Mouse (Mus musculus): ENCODE results near the gene Skor1.

Skor1 gene

DNA sequence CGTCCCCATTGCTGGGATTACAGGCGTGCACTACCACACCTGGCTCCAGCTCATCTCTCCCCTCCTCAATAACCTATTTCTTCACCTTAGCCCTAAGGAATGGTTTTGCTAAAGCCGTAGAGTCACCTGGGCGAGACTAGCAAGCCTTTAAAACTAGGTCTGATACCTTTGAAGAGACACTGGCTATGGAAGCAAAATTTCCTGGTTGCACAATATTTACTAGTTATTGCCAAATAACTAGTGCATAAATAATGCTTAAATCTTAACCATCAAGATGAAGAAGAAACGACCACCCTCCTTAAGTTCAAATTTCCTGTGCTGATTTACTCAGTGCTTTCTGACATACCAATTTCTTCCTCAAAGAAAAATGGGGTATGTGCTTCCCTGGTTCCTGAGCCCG lies 15.1 kb downstream of the Skor1 start:
- DNase-seq: peak in 1 of 2 experiments; percentile 24

DNA sequence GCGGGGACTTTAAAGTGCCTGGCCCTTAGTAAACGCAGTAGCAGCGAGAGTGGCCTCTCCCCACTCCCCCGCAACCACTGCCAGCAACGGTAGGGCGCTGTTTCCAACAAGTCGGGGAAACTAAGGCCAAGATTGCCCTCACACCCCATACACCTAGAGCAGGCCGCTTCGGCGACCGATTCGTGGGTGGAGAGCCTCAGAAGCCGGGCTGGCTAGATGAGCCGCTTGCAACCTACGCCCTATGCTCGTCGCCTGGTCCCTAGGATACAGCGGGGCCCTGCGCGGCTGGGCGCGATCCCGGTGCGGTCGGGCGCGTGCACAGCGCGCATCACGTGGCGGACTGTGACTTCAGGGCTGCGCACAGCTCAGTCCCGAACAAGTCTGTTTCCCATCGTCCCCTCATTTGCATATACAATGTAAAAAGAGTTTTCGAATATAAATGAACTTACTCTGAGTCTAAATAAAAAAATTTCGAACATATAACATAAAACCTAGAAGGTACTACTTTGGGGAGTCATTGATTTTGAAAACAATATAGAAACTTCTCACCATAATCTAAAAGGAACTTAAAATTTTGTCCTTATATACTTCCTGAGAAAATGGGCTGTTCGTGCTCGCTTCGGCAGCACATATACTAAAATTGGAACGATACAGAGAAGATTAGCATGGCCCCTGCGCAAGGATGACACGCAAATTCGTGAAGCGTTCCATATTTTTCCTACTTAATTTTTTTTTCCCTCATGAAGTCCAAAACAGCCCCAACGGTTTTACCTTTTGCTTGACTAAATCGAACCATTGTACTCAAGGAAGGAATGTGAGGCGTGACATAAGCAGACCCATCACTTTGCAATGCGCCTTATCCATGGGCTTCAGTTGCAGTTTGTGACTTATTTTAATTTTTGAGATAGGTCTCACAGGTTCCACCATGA lies 15.8 kb downstream of the Skor1 start:
- peak; percentile 93 to 97 for DNase-seq

- peak; percentile 66 to 72 for DNase-seq
Observed at GRCm38 (mm10) chr9:63131957-63132602, 16.7 kb downstream of the Skor1 start.

- no peak for DNase-seq
Observed at GRCm38 (mm10) chr9:63129641-63130041, 19.1 kb downstream of the Skor1 start.

DNA sequence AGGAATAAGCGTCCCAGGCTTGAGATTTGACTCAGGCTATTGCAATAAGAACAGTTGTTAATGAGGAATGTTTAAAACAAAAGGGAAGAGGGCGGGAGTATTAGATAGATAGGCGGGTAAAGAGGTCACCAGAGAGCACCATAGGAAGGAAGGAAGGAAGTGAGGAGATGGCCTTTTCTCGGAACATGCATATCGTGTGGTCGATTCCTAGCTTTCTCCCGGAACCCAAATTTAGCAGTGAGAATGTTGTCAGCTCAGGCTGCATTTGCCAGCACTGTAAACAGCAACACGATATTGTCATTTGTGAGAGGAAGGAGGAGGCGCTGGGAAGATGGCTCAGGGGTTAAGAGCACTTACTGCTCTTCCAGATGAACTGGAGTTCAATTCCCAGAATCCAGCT lies 24.2 kb downstream of the Skor1 start:
- DNase-seq: no peak

GRCm38 (mm10) chr9:63123451-63124438 lies 25.0 kb downstream of the Skor1 start:
- peak; percentile 93 for DNase-seq

GRCm38 (mm10) chr9:63122161-63122833 lies 26.5 kb downstream of the Skor1 start:
- DNase-seq: no peak

GRCm38 (mm10) chr9:63118385-63118784 lies 30.4 kb downstream of the Skor1 start:
- no peak for DNase-seq

DNA sequence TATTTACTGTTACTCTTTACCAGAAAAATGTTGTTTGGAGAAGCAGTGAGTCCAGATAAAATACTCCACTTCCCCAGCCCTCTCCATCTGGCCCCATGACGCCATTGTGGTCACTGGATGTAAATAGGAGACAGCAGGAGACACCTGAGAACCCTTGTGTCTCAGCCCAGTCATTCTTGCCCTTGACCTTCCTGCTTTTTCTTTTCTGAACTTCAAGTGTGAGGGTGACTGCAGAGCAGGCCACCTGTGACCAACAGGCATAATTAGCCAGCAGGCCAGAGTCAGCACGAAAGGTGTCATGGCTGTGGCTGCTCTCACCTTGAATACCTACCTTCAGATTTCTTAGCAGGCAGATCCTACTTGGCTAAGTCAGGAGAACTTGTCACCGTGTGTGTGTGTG lies 36.2 kb downstream of the Skor1 start:
- DNase-seq: no peak

DNA sequence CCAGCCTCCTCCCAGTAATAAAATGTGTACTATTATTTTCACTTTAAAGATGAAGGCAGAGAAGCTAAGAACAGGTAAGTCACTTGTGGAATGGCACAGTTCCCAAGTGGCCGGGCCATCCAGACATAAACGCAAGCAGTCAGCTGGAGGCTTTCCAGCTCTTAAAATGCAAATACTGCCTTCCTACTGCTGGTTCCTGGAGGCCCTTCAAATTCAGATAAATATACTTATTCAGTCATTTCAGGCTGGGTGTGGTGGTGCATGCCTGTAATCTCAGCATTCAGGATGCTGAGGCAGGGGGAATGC lies 39.0 kb downstream of the Skor1 start:
- DNase-seq: peak in 1 of 2 experiments; percentile 13

DNA sequence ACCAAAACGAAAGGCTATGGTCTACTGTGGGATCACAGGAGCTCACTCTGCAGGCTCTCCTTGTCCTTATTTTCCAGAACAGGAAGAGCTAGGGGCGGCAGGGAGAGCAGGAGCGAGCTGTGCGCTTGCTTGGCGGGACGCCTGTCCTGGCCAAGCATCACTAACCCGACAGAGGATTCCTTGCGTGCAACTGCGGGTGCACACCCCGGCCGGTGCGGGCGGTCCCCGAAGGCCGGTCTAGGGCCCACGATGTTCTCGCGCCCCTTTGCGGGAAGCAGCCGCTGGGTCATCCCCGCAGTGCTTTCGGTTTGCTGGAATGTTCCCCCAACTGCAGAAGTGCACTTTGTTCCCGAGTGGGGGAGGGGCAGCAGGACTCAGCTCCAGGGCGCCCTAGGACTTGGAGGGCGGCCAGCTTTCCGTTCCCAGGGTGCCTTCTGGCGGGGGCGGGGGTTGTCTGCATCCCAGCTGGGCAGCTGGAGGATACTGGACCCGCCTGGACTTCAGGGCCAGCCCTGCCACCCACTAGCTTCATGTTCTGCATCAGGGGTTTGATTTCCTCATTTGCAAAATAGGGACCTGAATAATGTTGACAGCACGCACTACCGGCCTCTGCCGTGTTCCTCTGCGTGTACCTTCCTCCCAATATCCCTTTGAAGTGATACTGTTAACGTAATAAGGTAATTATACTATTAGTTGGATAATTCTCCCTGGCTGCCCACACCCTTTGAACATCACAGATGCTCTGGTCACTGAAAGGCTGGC lies 39.6 kb downstream of the Skor1 start:
- peak; percentile 82 to 83 for DNase-seq

DNA sequence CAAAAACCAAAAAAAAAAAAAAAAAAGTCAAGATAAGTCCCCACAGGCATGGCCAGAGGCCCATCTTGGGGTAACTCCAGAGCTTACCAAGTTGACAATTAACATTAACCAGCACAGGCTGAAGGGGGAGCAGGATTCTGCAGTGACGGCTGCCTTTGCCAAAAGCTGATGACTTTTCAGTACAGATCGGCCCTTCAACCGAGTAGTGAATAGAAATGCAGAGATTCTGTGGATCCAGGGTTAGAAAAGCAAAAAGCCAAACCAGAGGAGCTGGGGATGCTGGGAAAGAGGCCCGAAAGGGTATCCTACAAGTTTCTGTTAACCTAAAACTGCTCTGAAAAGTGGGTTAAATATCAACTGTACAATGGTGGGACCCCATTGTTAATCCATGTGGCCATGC lies 40.2 kb downstream of the Skor1 start:
- DNase-seq: no peak

- no peak for DNase-seq
Observed at GRCm38 (mm10) chr9:63100660-63101059, 48.1 kb downstream of the Skor1 start.

GRCm38 (mm10) chr9:63099876-63100275 lies 48.9 kb downstream of the Skor1 start:
- no peak for DNase-seq

GRCm38 (mm10) chr9:63099344-63099743 lies 49.4 kb downstream of the Skor1 start:
- DNase-seq: no peak

DNA sequence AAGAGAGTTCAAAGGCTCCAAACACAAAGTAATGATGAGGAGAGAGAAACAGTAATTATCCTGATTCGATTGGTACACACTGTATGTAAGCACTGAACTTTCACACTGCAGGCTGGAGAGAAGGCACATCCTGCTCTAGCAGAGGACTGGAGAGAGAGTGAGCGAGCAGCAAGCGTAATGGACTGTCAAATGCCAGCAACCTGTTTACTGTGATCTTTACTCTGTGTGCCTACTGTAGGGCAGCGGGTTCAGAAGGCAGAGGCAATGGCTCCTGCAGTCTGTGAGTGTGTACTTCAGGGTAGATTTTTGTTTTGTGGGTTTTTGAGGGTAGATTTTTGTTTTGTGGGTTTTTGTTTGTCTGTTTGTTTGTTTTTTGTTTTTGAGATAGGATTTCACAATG lies 49.9 kb downstream of the Skor1 start:
- no peak for DNase-seq

DNA sequence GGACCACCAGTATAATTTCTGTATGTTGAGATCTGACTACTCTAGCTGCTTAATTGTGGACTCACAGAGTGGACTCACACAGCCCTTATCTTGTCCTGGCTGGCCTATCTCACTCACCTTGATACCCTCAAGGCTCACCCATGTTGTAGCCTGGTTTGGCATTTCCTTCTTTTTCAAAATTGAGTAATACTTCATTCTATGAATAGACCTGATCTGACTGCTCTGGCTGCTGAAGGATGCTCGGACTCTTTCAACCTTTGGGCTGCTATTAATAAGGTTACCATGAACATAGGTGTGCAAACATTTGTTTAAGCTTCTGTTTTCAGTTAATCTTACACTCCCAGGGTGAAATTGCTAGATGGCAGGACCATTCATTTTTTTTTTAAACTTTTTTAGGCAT lies 51.6 kb downstream of the Skor1 start:
- DNase-seq: no peak

GRCm38 (mm10) chr9:63094030-63094429 lies 54.7 kb downstream of the Skor1 start:
- DNase-seq: no peak

DNA sequence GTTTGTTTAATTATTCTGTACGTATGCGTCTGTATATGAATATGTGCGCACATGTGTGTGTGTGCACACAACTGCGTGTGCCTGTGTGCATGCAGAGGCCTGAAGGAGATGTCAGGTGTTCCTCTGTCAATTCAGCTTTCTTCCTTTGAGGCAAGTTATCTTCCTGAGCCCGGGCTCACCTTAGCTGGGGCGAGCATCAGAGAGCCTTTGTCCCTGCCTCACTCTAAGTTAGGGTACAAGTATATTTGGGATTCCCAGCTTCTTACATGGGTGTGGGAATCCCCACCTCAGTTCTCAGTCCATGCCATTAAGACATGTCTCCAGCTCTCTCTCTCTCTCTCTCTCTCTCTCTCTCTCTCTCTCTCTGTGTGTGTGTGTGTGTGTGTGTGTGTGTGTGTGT lies 56.2 kb downstream of the Skor1 start:
- peak in 1 of 2 experiments; percentile 13 for DNase-seq

DNA sequence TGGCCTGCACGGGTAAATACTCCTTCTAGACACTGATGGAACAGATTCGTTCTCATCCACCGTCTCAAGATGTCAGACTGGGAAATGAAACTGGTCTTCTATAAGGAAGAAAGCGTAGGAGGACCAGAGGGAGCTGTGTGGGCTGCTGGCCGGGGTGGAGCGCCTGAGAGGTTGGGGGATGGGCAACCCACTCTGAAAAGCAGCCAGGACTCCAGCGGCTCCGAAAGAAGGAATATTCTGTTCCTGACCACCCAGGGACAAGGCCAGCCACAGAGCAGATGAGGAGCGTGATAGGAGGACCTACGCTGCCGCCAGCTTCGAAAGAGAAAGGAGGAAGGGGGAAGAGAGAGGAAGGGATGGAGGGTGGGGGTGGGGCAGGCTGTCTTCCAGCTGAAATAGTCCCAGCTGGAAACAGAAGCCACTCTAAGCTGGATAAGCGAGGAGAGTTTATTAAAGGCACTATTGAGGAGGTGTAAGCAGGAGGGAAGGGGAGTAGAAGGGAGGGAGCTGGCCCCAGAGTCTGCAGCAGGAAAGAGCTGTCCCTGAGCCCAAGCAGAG lies 56.7 kb downstream of the Skor1 start:
- peak; percentile 73 to 84 for DNase-seq
